Mouse (Mus musculus) ES-E14 (cell line): ENCODE data around the gene Rps21. TPM values are rescaled to one million over a fixed set of nuclear protein-coding genes. Genes with fewer than 3 reads are reported as not detected.

Source experiments
- DNase-seq: peaks from one replicate; pipeline ENCODE4 v3.0.0-alpha.2; 2013; ENCODE audit warnings: low read depth, low spot score
- H3K27ac ChIP-seq: 2 replicates; pipeline ENCODE4 v1.5.1; 2012; ENCODE audit warnings: low read depth, mild to moderate bottlenecking, low read length, moderate library complexity, mixed read lengths; ENCODE audit not compliant: poor library complexity, insufficient read depth, severe bottlenecking
- H3K36me3 ChIP-seq: 2 replicates; pipeline ENCODE4 v1.6.1; 2012; ENCODE audit warnings: mild to moderate bottlenecking, low read length, moderate library complexity, mixed read lengths; ENCODE audit not compliant: control insufficient read depth, poor library complexity, insufficient read depth, severe bottlenecking
- H3K4me1 ChIP-seq, 2 experiments: fragments of 150-350 bp in 1 of 2; sonication (generic) in 1 of 2; 2 replicates each; pipeline ENCODE4 v1.6.1; 2012; ENCODE audit warnings: low read length in 2 of 2, mild to moderate bottlenecking in 1 of 2, mixed read lengths in 1 of 2; ENCODE audit not compliant: control insufficient read depth in 2 of 2, insufficient read depth in 2 of 2, poor library complexity in 1 of 2
- H3K4me3 ChIP-seq, 2 experiments: fragments of 150-350 bp in 1 of 2; sonication (generic) in 1 of 2; 2 replicates each; pipeline ENCODE4 v1.5.1; 2012; ENCODE audit warnings: low read length in 2 of 2, low read depth in 1 of 2, mild to moderate bottlenecking in 1 of 2, mixed read lengths in 1 of 2; ENCODE audit not compliant: insufficient read depth in 1 of 2, poor library complexity in 1 of 2, severe bottlenecking in 1 of 2
- H3K9ac ChIP-seq: 2 replicates; pipeline ENCODE4 v1.6.1; 2012; ENCODE audit warnings: low read depth, mild to moderate bottlenecking, low read length, mixed read lengths; ENCODE audit not compliant: poor library complexity, insufficient read depth, severe bottlenecking
- H3K9me3 ChIP-seq: fragments of 150-350 bp; sonication (generic); 2 replicates; pipeline ENCODE4 v1.6.1; 2012; ENCODE audit warnings: low read depth, mild to moderate bottlenecking, low read length; ENCODE audit not compliant: control insufficient read depth, insufficient read depth
- CHD2 ChIP-seq: IDR thresholded peaks from 2 replicates; pipeline ENCODE4 v1.6.1; 2014; ENCODE audit warnings: mild to moderate bottlenecking, low read depth, low read length, inconsistent platforms
- HCFC1 ChIP-seq: IDR thresholded peaks from 2 replicates; pipeline ENCODE4 v1.6.1; 2012; ENCODE audit warnings: low read length, inconsistent platforms, borderline replicate concordance; ENCODE audit not compliant: insufficient read depth
- MAFK ChIP-seq: IDR thresholded peaks from 2 replicates; pipeline ENCODE4 v1.6.1; 2014; ENCODE audit warnings: mild to moderate bottlenecking, low read depth, low read length, inconsistent platforms; ENCODE audit not compliant: insufficient read depth
- ZC3H11A ChIP-seq: IDR thresholded peaks from 2 replicates; pipeline ENCODE4 v1.6.1; 2012; ENCODE audit warnings: low read depth, mild to moderate bottlenecking, inconsistent platforms, low read length, borderline replicate concordance
- ZNF384 ChIP-seq: IDR thresholded peaks from 2 replicates; pipeline ENCODE4 v1.6.1; 2012; ENCODE audit warnings: low read depth, low read length, inconsistent platforms
- in situ Hi-C, 2 experiments: fragments of 600-800 bp; cut with MboI; formaldehyde crosslinking; loops; one replicate each; pipeline ENCODE4 v1.15.1; 2025; ENCODE audit warnings: low sequenced_read_pairs in 2 of 2, inconsistent platforms in 1 of 2; ENCODE audit not compliant: unreplicated experiment in 2 of 2
- total RNA-seq: library from RNA; depleted of rRNA; stranded (reverse); fragments of 300-350 nt; gene quantifications from 2 replicates; pipeline ENCODE4 v1.2.3, GENCODE M21; 2012

Rps21 gene
- total RNA-seq, 1 experiment, result 4,130 TPM

- Histone ChIP-seq H3K36me3 (peaks cover 19% of the 10 kb centered on the region; the same call in 1 of the 2 replicates), H3K9me3 (no peaks in the 10 kb centered on the region), H3K4me1 (peaks cover 9 to 53% of the 10 kb centered on the region in 2 experiments; a peak in 3 of 4 replicates), H3K9ac (peak within 1 kb of the TSS; percentile 89), H3K27ac (peak within 1 kb of the TSS; percentile 69), H3K4me3 (peak within 1 kb of the TSS; percentile 82 to 88)
- in situ Hi-C loops, result no loop called here
- no peak for DNase-seq
- TF ChIP-seq ZNF384 (no peak), ZC3H11A (no peak), CHD2 (no peak)
These were observed 31.3 kb upstream of the Rps21 start, which contains the start of gene Lama5 for GRCm38 (mm10) chr2:180225762-180226378. Lama5 (minus strand) TSS chr2:180225859.

- H3K9me3 ChIP-seq, result no peaks in the 10 kb centered on the region
- in situ Hi-C loops, result no loop called here
- peak overlapping the region; percentile 52 for H3K27ac ChIP-seq
- peak overlapping the region; percentile 53; the same call in 1 of the 2 replicates for H3K9ac ChIP-seq
- H3K4me1 ChIP-seq, result peaks cover 5 to 40% of the 10 kb centered on the region in 2 experiments; a peak in 3 of 4 replicates
- TF ChIP-seq HCFC1 (peak; percentile 49; the same call in 1 of the 2 replicates), CHD2 (no peak; the same call in 1 of the 2 replicates), MAFK (peak; percentile 83), ZNF384 (no peak), ZC3H11A (peak; percentile 6; the same call in 1 of the 2 replicates)
- H3K36me3 ChIP-seq, result peaks cover 10% of the 10 kb centered on the region; the same call in 1 of the 2 replicates
- H3K4me3 ChIP-seq, result peak overlapping the region; percentile 13 to 26; a peak in 3 of 4 replicates
- peak; percentile 97 for DNase-seq
These were observed 29.7 kb upstream of the Rps21 start for GRCm38 (mm10) chr2:180227262-180228059.

- peak overlapping the region; percentile 48; the same call in 1 of the 2 replicates for H3K27ac ChIP-seq
- in situ Hi-C loops, result no loop called here
- peaks cover 5 to 36% of the 10 kb centered on the region in 2 experiments; a peak in 3 of 4 replicates for H3K4me1 ChIP-seq
- no peak for TF ChIP-seq CHD2
- H3K4me3 ChIP-seq, result peak overlapping the region in 1 of 2 experiments; percentile 26; a peak in 1 of 4 replicates
- peak overlapping the region; percentile 28; the same call in 1 of the 2 replicates for H3K9ac ChIP-seq
- peaks cover 7% of the 10 kb centered on the region; the same call in 1 of the 2 replicates for H3K36me3 ChIP-seq
- no peaks in the 10 kb centered on the region for H3K9me3 ChIP-seq
- no peak for DNase-seq
These were observed 29.1 kb upstream of the Rps21 start for GRCm38 (mm10) chr2:180228060-180228458.

GRCm38 (mm10) chr2:180228592-180228991 is 28.6 kb upstream of the Rps21 start:
- Histone ChIP-seq H3K9ac (no peak overlapping the region), H3K27ac (no peak overlapping the region), H3K4me1 (peaks cover 5 to 31% of the 10 kb centered on the region in 2 experiments; a peak in 3 of 4 replicates), H3K9me3 (no peaks in the 10 kb centered on the region), H3K4me3 (no peak overlapping the region), H3K36me3 (peaks cover 2% of the 10 kb centered on the region; the same call in 1 of the 2 replicates)
- TF ChIP-seq HCFC1 (no peak), ZNF384 (no peak), ZC3H11A (no peak), MAFK (no peak), CHD2 (no peak)
- in situ Hi-C loops, result no loop called here
- no peak for DNase-seq
